Mouse (Mus musculus): ENCODE data around the gene Cyp11a1. TPM values are rescaled to one million over a fixed set of nuclear protein-coding genes. Genes with fewer than 3 reads are reported as not detected.

The Cyp11a1 gene
- total and polyA plus RNA-seq, 3 experiments = not detected

DNA sequence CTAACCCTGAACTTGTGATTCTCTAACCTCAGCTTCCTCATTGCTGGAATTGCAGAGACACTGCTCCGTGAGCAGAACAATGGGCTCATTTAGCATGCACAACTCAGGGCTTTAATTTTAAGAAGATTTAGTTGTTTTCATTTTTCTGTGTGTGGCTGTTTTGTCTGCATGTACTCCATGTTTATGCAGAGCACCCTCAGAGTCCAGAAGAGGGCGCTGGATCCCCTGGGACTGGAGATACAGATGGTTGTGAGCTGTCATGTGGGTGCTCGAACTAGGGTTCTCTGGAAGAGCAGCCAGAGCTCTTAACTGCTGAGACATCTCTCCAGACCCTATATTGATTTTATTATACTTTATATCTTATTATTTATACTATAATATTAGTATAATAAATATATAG, 3.4 kb downstream of the Cyp11a1 start:
- no peak overlapping the region for H3K4me3 ChIP-seq (ENCODE audit: control insufficient read depth in 1 of 2, insufficient read depth in 1 of 2, low read depth in 2 of 2, low read length in 2 of 2)
- H3K27ac ChIP-seq (ENCODE audit: control insufficient read depth, low read depth, low read length) = no peak overlapping the region
- H3K79me2 ChIP-seq (ENCODE audit: control insufficient read depth, insufficient read depth, low read length, poor library complexity) = no peaks in the 10 kb centered on the region
- no peak overlapping the region for H3K9ac ChIP-seq (ENCODE audit: control insufficient read depth, low read depth, low read length, poor library complexity, severe bottlenecking)
- no peaks in the 10 kb centered on the region for H3K9me3 ChIP-seq (replicated peaks; ENCODE audit: insufficient read depth, low read length)
- no peaks in the 10 kb centered on the region for H3K36me3 ChIP-seq (ENCODE audit: control insufficient read depth in 1 of 2, insufficient read depth in 2 of 2, low read length in 2 of 2)
- TF ChIP-seq MYC (IDR thresholded peaks at IDR 0.05; ENCODE audit: low read depth, low read length) = no peak
- peak; percentile 31 to 58 (median 48); a peak in 5 of 6 replicates for TF ChIP-seq CTCF (IDR thresholded peaks at IDR 0.05 in 2 of 3, conservative IDR thresholded peaks at IDR 0.05 in 1 of 3; ENCODE audit: control insufficient read depth in 1 of 3, insufficient read depth in 1 of 3, low read depth in 2 of 3, low read length in 3 of 3, poor library complexity in 1 of 3, severe bottlenecking in 1 of 3)
- TF ChIP-seq NELFE (IDR thresholded peaks at IDR 0.05; ENCODE audit: low read depth, low read length) = no peak
- peak; percentile 27 for TF ChIP-seq SMC3 (IDR thresholded peaks at IDR 0.05; ENCODE audit: low read depth, low read length)
- no peak for TF ChIP-seq ZNF384 (IDR thresholded peaks at IDR 0.05; ENCODE audit: low read depth, low read length)
- no peak for TF ChIP-seq POLR2AphosphoS5 (IDR thresholded peaks at IDR 0.05; ENCODE audit: borderline replicate concordance, low read depth, low read length)
- TF ChIP-seq UBTF (IDR thresholded peaks at IDR 0.05; ENCODE audit: borderline replicate concordance, insufficient read depth, low read depth, low read length) = no peak
- TF ChIP-seq RAD21 (IDR thresholded peaks at IDR 0.05; ENCODE audit: low read depth, low read length) = peak; percentile 29
- peaks cover 27 to 28% of the 10 kb centered on the region in 2 experiments for H3K27me3 ChIP-seq (ENCODE audit: control insufficient read depth in 1 of 2, insufficient read depth in 2 of 2, low read length in 2 of 2)
- peak; percentile 50 for DNase-seq (ENCODE audit: low read depth, low spot score)
- no peaks in the 10 kb centered on the region for H3K4me1 ChIP-seq (ENCODE audit: control insufficient read depth in 1 of 2, insufficient read depth in 2 of 2, low read length in 2 of 2)

DNA sequence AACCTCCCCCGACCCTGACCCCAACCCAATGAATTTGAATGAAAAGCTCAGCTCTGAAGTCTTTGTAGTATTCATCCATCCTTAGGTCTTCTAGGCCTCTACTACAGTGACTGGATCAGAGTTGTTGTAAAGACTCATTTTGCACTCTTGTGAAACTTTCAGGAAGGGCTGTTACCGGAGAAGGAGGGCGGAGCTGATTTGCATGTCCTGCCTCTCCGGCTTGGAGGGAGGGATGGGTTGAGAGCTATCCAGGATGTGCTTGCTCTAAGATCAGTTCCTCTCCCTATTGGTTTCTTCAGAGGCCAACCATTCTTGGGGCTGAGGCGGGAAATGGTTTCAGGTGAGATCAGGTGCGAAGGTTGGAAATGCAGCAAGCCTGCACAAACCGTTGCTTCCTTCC, 4.8 kb downstream of the Cyp11a1 start:
- no peak overlapping the region for H3K27ac ChIP-seq (ENCODE audit: control insufficient read depth, low read depth, low read length)
- H3K9ac ChIP-seq (ENCODE audit: control insufficient read depth, low read depth, low read length, poor library complexity, severe bottlenecking) = no peak overlapping the region
- H3K9me3 ChIP-seq (replicated peaks; ENCODE audit: insufficient read depth, low read length) = no peaks in the 10 kb centered on the region
- H3K79me2 ChIP-seq (ENCODE audit: control insufficient read depth, insufficient read depth, low read length, poor library complexity) = no peaks in the 10 kb centered on the region
- H3K27me3 ChIP-seq (ENCODE audit: control insufficient read depth in 1 of 2, insufficient read depth in 2 of 2, low read length in 2 of 2) = peaks cover 24 to 25% of the 10 kb centered on the region in 2 experiments
- TF ChIP-seq EP300 (IDR thresholded peaks at IDR 0.05; ENCODE audit: low read depth in 1 of 2, low read length in 2 of 2) (no peak), POLR2A (IDR thresholded peaks at IDR 0.05; ENCODE audit: control insufficient read depth in 1 of 2, insufficient read depth in 1 of 2, low read depth in 1 of 2, low read length in 2 of 2, poor library complexity in 1 of 2) (no peak), USF1 (IDR thresholded peaks at IDR 0.05; ENCODE audit: low read depth, low read length) (no peak), MAFK (IDR thresholded peaks at IDR 0.05; ENCODE audit: borderline replicate concordance, low read depth, low read length) (no peak), POLR2AphosphoS5 (IDR thresholded peaks at IDR 0.05; ENCODE audit: borderline replicate concordance, low read depth, low read length) (no peak), GABPA (IDR thresholded peaks at IDR 0.05; ENCODE audit: low read depth, low read length) (no peak), MYC (IDR thresholded peaks at IDR 0.05; ENCODE audit: low read depth, low read length) (no peak), RAD21 (IDR thresholded peaks at IDR 0.05; ENCODE audit: low read depth, low read length) (no peak), ZMIZ1 (IDR thresholded peaks at IDR 0.05; ENCODE audit: low read depth, low read length) (no peak)
- H3K36me3 ChIP-seq (ENCODE audit: control insufficient read depth in 1 of 2, insufficient read depth in 2 of 2, low read length in 2 of 2) = no peaks in the 10 kb centered on the region
- H3K4me1 ChIP-seq (ENCODE audit: control insufficient read depth in 1 of 2, insufficient read depth in 2 of 2, low read length in 2 of 2) = no peaks in the 10 kb centered on the region
- DNase-seq (ENCODE audit: low read depth, low spot score) = no peak
- H3K4me3 ChIP-seq (ENCODE audit: control insufficient read depth in 1 of 2, insufficient read depth in 1 of 2, low read depth in 2 of 2, low read length in 2 of 2) = no peak overlapping the region

DNA sequence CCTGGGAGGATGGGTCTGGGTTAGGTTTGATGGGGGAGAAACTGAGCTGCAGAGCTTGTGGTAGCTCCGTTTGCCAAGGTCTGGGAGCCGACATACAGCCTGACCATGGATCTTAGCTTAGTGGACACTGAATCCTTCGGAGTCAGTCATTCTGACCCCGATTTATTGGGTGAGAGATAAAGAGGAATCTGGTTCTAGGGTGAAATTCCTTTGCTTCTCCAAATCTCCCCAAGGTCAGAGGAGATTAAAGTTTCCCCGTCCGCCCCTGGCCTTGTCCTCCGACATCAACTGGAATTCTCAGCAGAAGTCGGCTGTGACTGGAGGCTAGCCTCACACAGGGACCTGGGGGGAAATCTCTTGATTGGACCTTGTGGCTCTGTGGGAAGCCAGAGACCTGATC, 5.3 kb downstream of the Cyp11a1 start:
- H3K27me3 ChIP-seq (ENCODE audit: control insufficient read depth in 1 of 2, insufficient read depth in 2 of 2, low read length in 2 of 2) = peaks cover 21 to 24% of the 10 kb centered on the region in 2 experiments
- H3K4me3 ChIP-seq (ENCODE audit: control insufficient read depth in 1 of 2, insufficient read depth in 1 of 2, low read depth in 2 of 2, low read length in 2 of 2) = no peak overlapping the region
- DNase-seq (ENCODE audit: low read depth, low spot score) = no peak
- no peak overlapping the region for H3K27ac ChIP-seq (ENCODE audit: control insufficient read depth, low read depth, low read length)
- TF ChIP-seq E2F4 (IDR thresholded peaks at IDR 0.05; ENCODE audit: borderline replicate concordance, low read depth, low read length) (no peak), TCF12 (IDR thresholded peaks at IDR 0.05; ENCODE audit: low read depth, low read length) (no peak), ZMIZ1 (IDR thresholded peaks at IDR 0.05; ENCODE audit: low read depth, low read length) (no peak), RCOR1 (IDR thresholded peaks at IDR 0.05; ENCODE audit: low read depth, low read length) (no peak), ZNF384 (IDR thresholded peaks at IDR 0.05; ENCODE audit: low read depth, low read length) (no peak), MAFK (IDR thresholded peaks at IDR 0.05; ENCODE audit: borderline replicate concordance, low read depth, low read length) (no peak)
- H3K9ac ChIP-seq (ENCODE audit: control insufficient read depth, low read depth, low read length, poor library complexity, severe bottlenecking) = no peak overlapping the region
- no peaks in the 10 kb centered on the region for H3K79me2 ChIP-seq (ENCODE audit: control insufficient read depth, insufficient read depth, low read length, poor library complexity)
- no peaks in the 10 kb centered on the region for H3K36me3 ChIP-seq (ENCODE audit: control insufficient read depth in 1 of 2, insufficient read depth in 2 of 2, low read length in 2 of 2)
- no peaks in the 10 kb centered on the region for H3K9me3 ChIP-seq (replicated peaks; ENCODE audit: insufficient read depth, low read length)
- H3K4me1 ChIP-seq (ENCODE audit: control insufficient read depth in 1 of 2, insufficient read depth in 2 of 2, low read length in 2 of 2) = no peaks in the 10 kb centered on the region

Measured in MEL (cell line).